Mouse (Mus musculus): Measurements from ENCODE around the gene Set. TPM values are rescaled to one million over a fixed set of nuclear protein-coding genes. Genes with fewer than 3 reads are reported as not detected.
A peak's percentile ranks its signal among the peaks of the same experiment; 100 is the strongest.

Gene Set
- polyA plus RNA-seq, 1 experiment from 2014 or later, result 194 TPM

GRCm38 (mm10) chr2:30075625-30076024 lies 18.4 kb downstream of the Set start:
- peaks cover 12% of the 10 kb centered on the region for H3K4me1 ChIP-seq (replicated peaks)
- H3K4me3 ChIP-seq, result no peak overlapping the region
- H3K27me3 ChIP-seq, result no peaks in the 10 kb centered on the region
- H3K36me3 ChIP-seq, result peaks cover 21% of the 10 kb centered on the region
- H3K4me2 ChIP-seq, result no peak overlapping the region
- ATAC-seq (replicated peaks; ENCODE audit: insufficient number of reproducible peaks, insufficient read depth, low FRiP score, low read depth), result no peak
- no peak overlapping the region for H3K27ac ChIP-seq
- no peaks in the 10 kb centered on the region for H3K9me3 ChIP-seq (replicated peaks)
- WGBS, result 66% methylated on average over 3 of the region's 3 CpGs
- H3K9ac ChIP-seq, result no peak overlapping the region

- Histone ChIP-seq H3K4me1 (replicated peaks) (peaks cover 12% of the 10 kb centered on the region), H3K4me2 (no peak overlapping the region), H3K4me3 (no peak overlapping the region), H3K36me3 (0 out of 2 replicates have a peak, but pooled peaks cover 20% of the 10 kb centered on the region), H3K9me3 (replicated peaks) (no peaks in the 10 kb centered on the region), H3K27ac (no peak overlapping the region), H3K27me3 (no peaks in the 10 kb centered on the region), H3K9ac (no peak overlapping the region)
- no peak for ATAC-seq (replicated peaks; ENCODE audit: insufficient number of reproducible peaks, insufficient read depth, low FRiP score, low read depth)
- WGBS, result 89% methylated on average over 9 of the region's 9 CpGs
Measured at GRCm38 (mm10) chr2:30076439-30076838, 19.3 kb downstream of the Set start.

- Histone ChIP-seq H3K4me3 (peak overlapping the region; percentile 66), H3K27ac (peak overlapping the region; percentile 20; the same call in 1 of the 2 replicates), H3K9me3 (replicated peaks) (no peaks in the 10 kb centered on the region), H3K4me2 (peak overlapping the region; percentile 97), H3K9ac (peak overlapping the region; percentile 69; the same call in 1 of the 2 replicates), H3K4me1 (replicated peaks) (peaks cover 12% of the 10 kb centered on the region), H3K36me3 (0 out of 2 replicates have a peak, but pooled peaks cover 17% of the 10 kb centered on the region), H3K27me3 (no peaks in the 10 kb centered on the region)
- no peak for ATAC-seq (replicated peaks; ENCODE audit: insufficient number of reproducible peaks, insufficient read depth, low FRiP score, low read depth)
- WGBS, result 65% methylated on average over 6 of the region's 6 CpGs
Measured at GRCm38 (mm10) chr2:30076959-30077358, 19.8 kb downstream of the Set start.

GRCm38 (mm10) chr2:30077502-30078348 lies 20.5 kb downstream of the Set start, which contains the start of gene Pkn3:
Pkn3 (plus strand) TSS chr2:30077684.
- H3K27me3 ChIP-seq, result no peaks in the 10 kb centered on the region
- peak within 1 kb of the TSS; percentile 69 for H3K9ac ChIP-seq
- peaks cover 12% of the 10 kb centered on the region for H3K4me1 ChIP-seq (replicated peaks)
- WGBS, result 1% methylated on average over 53 of the region's 53 CpGs
- H3K4me2 ChIP-seq, result peak within 1 kb of the TSS; percentile 97
- H3K36me3 ChIP-seq, result 0 out of 2 replicates have a peak, but pooled peaks cover 12% of the 10 kb centered on the region
- H3K27ac ChIP-seq, result peak within 1 kb of the TSS; percentile 87
- ATAC-seq (replicated peaks; ENCODE audit: insufficient number of reproducible peaks, insufficient read depth, low FRiP score, low read depth), result peak; percentile 82
- H3K4me3 ChIP-seq, result peak within 1 kb of the TSS; percentile 66
- H3K9me3 ChIP-seq (replicated peaks), result no peaks in the 10 kb centered on the region

- H3K4me3 ChIP-seq, result peak overlapping the region; percentile 66
- ATAC-seq (replicated peaks; ENCODE audit: insufficient number of reproducible peaks, insufficient read depth, low FRiP score, low read depth), result peak; percentile 61
- 15% methylated on average over 10 of the region's 10 CpGs for WGBS
- peak overlapping the region; percentile 87 for H3K27ac ChIP-seq
- peak overlapping the region; percentile 69 for H3K9ac ChIP-seq
- peaks cover 12% of the 10 kb centered on the region for H3K4me1 ChIP-seq (replicated peaks)
- H3K36me3 ChIP-seq, result 0 out of 2 replicates have a peak, but pooled peaks cover 8% of the 10 kb centered on the region
- H3K27me3 ChIP-seq, result no peaks in the 10 kb centered on the region
- no peaks in the 10 kb centered on the region for H3K9me3 ChIP-seq (replicated peaks)
- peak overlapping the region; percentile 97 for H3K4me2 ChIP-seq
Measured at GRCm38 (mm10) chr2:30078349-30078712, 21.2 kb downstream of the Set start.

- Histone ChIP-seq H3K27me3 (no peaks in the 10 kb centered on the region), H3K9ac (peak overlapping the region; percentile 69), H3K36me3 (0 out of 2 replicates have a peak, but pooled peaks cover 3% of the 10 kb centered on the region), H3K27ac (peak overlapping the region; percentile 87), H3K4me1 (replicated peaks) (peaks cover 12% of the 10 kb centered on the region), H3K4me2 (peak overlapping the region; percentile 97; the same call in 1 of the 2 replicates), H3K9me3 (replicated peaks) (no peaks in the 10 kb centered on the region), H3K4me3 (peak overlapping the region; percentile 66)
- no peak for ATAC-seq (replicated peaks; ENCODE audit: insufficient number of reproducible peaks, insufficient read depth, low FRiP score, low read depth)
- WGBS, result 65% methylated on average over 4 of the region's 4 CpGs
Measured at GRCm38 (mm10) chr2:30078760-30079159, 21.6 kb downstream of the Set start.

GRCm38 (mm10) chr2:30080181-30080800 lies 23.1 kb downstream of the Set start:
- Histone ChIP-seq H3K4me2 (no peak overlapping the region), H3K36me3 (no peaks in the 10 kb centered on the region), H3K27me3 (no peaks in the 10 kb centered on the region), H3K4me3 (no peak overlapping the region), H3K4me1 (replicated peaks) (peaks cover 19% of the 10 kb centered on the region), H3K9me3 (replicated peaks) (no peaks in the 10 kb centered on the region), H3K9ac (no peak overlapping the region), H3K27ac (no peak overlapping the region)
- no peak for ATAC-seq (replicated peaks; ENCODE audit: insufficient number of reproducible peaks, insufficient read depth, low FRiP score, low read depth)
- WGBS, result 73% methylated on average over 15 of the region's 15 CpGs

GRCm38 (mm10) chr2:30084113-30084512 lies 26.9 kb downstream of the Set start:
- WGBS, result 52% methylated on average over 5 of the region's 5 CpGs
- Histone ChIP-seq H3K9me3 (replicated peaks) (no peaks in the 10 kb centered on the region), H3K36me3 (no peaks in the 10 kb centered on the region), H3K4me2 (peak overlapping the region; percentile 45; the same call in 1 of the 2 replicates), H3K9ac (no peak overlapping the region), H3K27ac (no peak overlapping the region), H3K4me3 (no peak overlapping the region), H3K27me3 (no peaks in the 10 kb centered on the region), H3K4me1 (replicated peaks) (peaks cover 7% of the 10 kb centered on the region; the same call in 1 of the 2 replicates)
- ATAC-seq (replicated peaks; ENCODE audit: insufficient number of reproducible peaks, insufficient read depth, low FRiP score, low read depth), result no peak

GRCm38 (mm10) chr2:30084632-30085031 lies 27.5 kb downstream of the Set start:
- peaks cover 7% of the 10 kb centered on the region; the same call in 1 of the 2 replicates for H3K4me1 ChIP-seq (replicated peaks)
- ATAC-seq (replicated peaks; ENCODE audit: insufficient number of reproducible peaks, insufficient read depth, low FRiP score, low read depth), result peak; percentile 41; the same call in 1 of the 2 replicates
- peak overlapping the region; percentile 45 for H3K4me2 ChIP-seq
- H3K27me3 ChIP-seq, result no peaks in the 10 kb centered on the region
- H3K4me3 ChIP-seq, result 0 out of 2 replicates have a peak overlapping the region, but pooled peaks have one; percentile 18
- no peaks in the 10 kb centered on the region for H3K9me3 ChIP-seq (replicated peaks)
- no peak overlapping the region for H3K9ac ChIP-seq
- 30% methylated on average over 12 of the region's 12 CpGs for WGBS
- H3K36me3 ChIP-seq, result no peaks in the 10 kb centered on the region
- no peak overlapping the region for H3K27ac ChIP-seq

GRCm38 (mm10) chr2:30087310-30087709 lies 30.1 kb downstream of the Set start:
- peaks cover 13% of the 10 kb centered on the region; the same call in 1 of the 2 replicates for H3K36me3 ChIP-seq
- 89% methylated on average over 4 of the region's 4 CpGs for WGBS
- no peak for ATAC-seq (replicated peaks; ENCODE audit: insufficient number of reproducible peaks, insufficient read depth, low FRiP score, low read depth)

GRCm38 (mm10) chr2:30091521-30091920 lies 34.3 kb downstream of the Set start:
- ATAC-seq (replicated peaks; ENCODE audit: insufficient number of reproducible peaks, insufficient read depth, low FRiP score, low read depth), result no peak
- no peak overlapping the region for H3K27ac ChIP-seq
- H3K4me1 ChIP-seq (replicated peaks), result peaks cover 25% of the 10 kb centered on the region
- H3K9me3 ChIP-seq (replicated peaks), result no peaks in the 10 kb centered on the region
- 94% methylated on average over 12 of the region's 12 CpGs for WGBS
- H3K9ac ChIP-seq, result no peak overlapping the region
- H3K27me3 ChIP-seq, result no peaks in the 10 kb centered on the region
- no peak overlapping the region for H3K4me2 ChIP-seq
- H3K36me3 ChIP-seq, result peaks cover 13% of the 10 kb centered on the region; the same call in 1 of the 2 replicates
- H3K4me3 ChIP-seq, result no peak overlapping the region

More at GRCm38 (mm10) chr2:30087310-30087709, 30.1 kb downstream of the Set start:
- Histone ChIP-seq H3K27ac (no peak overlapping the region), H3K4me3 (no peak overlapping the region), H3K27me3 (no peaks in the 10 kb centered on the region), H3K9ac (no peak overlapping the region), H3K9me3 (replicated peaks) (no peaks in the 10 kb centered on the region), H3K4me1 (replicated peaks) (peaks cover 8% of the 10 kb centered on the region), H3K4me2 (no peak overlapping the region)
